Mouse (Mus musculus) MEL (cell line): ENCODE measurements around the gene Gm21885.

ENCODE experiments used
- BHLHE40 ChIP-seq: IDR thresholded peaks from 2 replicates; pipeline ENCODE4 v1.6.1; 2012; ENCODE audit warnings: low read depth, mild to moderate bottlenecking, inconsistent platforms, low read length, improper control_type of control experiment, borderline replicate concordance
- CHD1 ChIP-seq: IDR thresholded peaks from 2 replicates; pipeline ENCODE4 v1.6.1; 2012; ENCODE audit warnings: low read depth, mild to moderate bottlenecking, inconsistent platforms, low read length, improper control_type of control experiment
- CTCF ChIP-seq, 3 experiments: IDR thresholded peaks in 2 of 3; conservative IDR thresholded peaks in 1 of 3; 2 replicates each; pipeline ENCODE4 v1.5.1; 2011 to 2012; ENCODE audit warnings: low read length in 3 of 3, low read depth in 2 of 3, mild to moderate bottlenecking in 2 of 3, improper control_type of control experiment in 1 of 3, inconsistent platforms in 1 of 3, mixed read lengths in 1 of 3, moderate library complexity in 1 of 3; ENCODE audit not compliant: control insufficient read depth in 1 of 3, insufficient read depth in 1 of 3, poor library complexity in 1 of 3, severe bottlenecking in 1 of 3
- EP300 ChIP-seq, 2 experiments: IDR thresholded peaks; 2 replicates each; pipeline ENCODE4 v1.6.1; 2011; ENCODE audit warnings: improper control_type of control experiment in 2 of 2, low read length in 2 of 2, low read depth in 1 of 2, mild to moderate bottlenecking in 1 of 2
- ETS1 ChIP-seq: IDR thresholded peaks from 2 replicates; pipeline ENCODE4 v1.6.1; 2012; ENCODE audit warnings: low read depth, mild to moderate bottlenecking, inconsistent platforms, low read length, improper control_type of control experiment, moderate library complexity
- MAX ChIP-seq: IDR thresholded peaks from 2 replicates; pipeline ENCODE4 v1.6.1; 2011; ENCODE audit warnings: low read length, improper control_type of control experiment
- NELFE ChIP-seq: IDR thresholded peaks from 2 replicates; pipeline ENCODE4 v1.6.1; 2011; ENCODE audit warnings: low read depth, low read length, improper control_type of control experiment
- NRF1 ChIP-seq: IDR thresholded peaks from 2 replicates; pipeline ENCODE4 v1.6.1; 2014; ENCODE audit warnings: low read depth, mild to moderate bottlenecking, inconsistent platforms, low read length, improper control_type of control experiment, moderate library complexity; ENCODE audit not compliant: poor library complexity, insufficient read depth, severe bottlenecking
- POLR2A ChIP-seq, 2 experiments: IDR thresholded peaks; 2 replicates each; pipeline ENCODE4 v1.6.1; 2011 to 2012; ENCODE audit warnings: low read length in 2 of 2, mild to moderate bottlenecking in 2 of 2, control low read depth in 1 of 2, improper control_type of control experiment in 1 of 2, low read depth in 1 of 2, moderate library complexity in 1 of 2; ENCODE audit not compliant: control insufficient read depth in 1 of 2, insufficient read depth in 1 of 2, poor library complexity in 1 of 2
- TBP ChIP-seq: IDR thresholded peaks from 2 replicates; pipeline ENCODE4 v1.8.0; 2011; ENCODE audit warnings: low read depth, low read length, improper control_type of control experiment
- TCF12 ChIP-seq: IDR thresholded peaks from 2 replicates; pipeline ENCODE4 v1.6.1; 2014; ENCODE audit warnings: low read depth, mild to moderate bottlenecking, inconsistent platforms, low read length, improper control_type of control experiment, moderate library complexity

DNA sequence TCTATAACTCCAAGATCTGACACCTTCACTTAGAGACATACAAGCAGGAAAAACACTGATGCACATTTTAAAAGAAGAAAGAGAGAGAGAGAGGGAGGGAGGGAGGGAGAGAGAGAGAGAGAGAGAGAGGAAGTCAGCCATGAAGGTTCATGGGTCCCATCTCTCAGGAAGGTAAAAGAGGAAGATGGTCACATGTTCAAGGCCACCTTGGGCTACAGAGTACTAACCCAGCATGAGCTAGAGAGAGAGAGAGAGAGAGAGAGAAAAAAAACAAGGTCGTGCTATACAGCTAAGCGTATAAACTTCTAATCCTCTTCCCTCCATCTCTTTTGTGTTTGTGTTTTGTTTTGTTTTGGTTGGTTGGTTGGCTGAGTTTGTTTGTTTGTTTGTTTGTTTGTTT, 10.7 kb upstream of the Gm21885 start:
- TF ChIP-seq CTCF (IDR thresholded peaks at IDR 0.05 in 2 of 3, conservative IDR thresholded peaks at IDR 0.05 in 1 of 3; ENCODE audit: control insufficient read depth in 1 of 3, insufficient read depth in 1 of 3, low read depth in 2 of 3, low read length in 3 of 3, poor library complexity in 1 of 3, severe bottlenecking in 1 of 3) (no peak), ETS1 (no peak), MAX (peak; percentile 60), EP300 (IDR thresholded peaks at IDR 0.05; ENCODE audit: low read depth in 1 of 2, low read length in 2 of 2) (no peak; a peak in 1 of 4 replicates), POLR2A (IDR thresholded peaks at IDR 0.05; ENCODE audit: control insufficient read depth in 1 of 2, insufficient read depth in 1 of 2, low read depth in 1 of 2, low read length in 2 of 2, poor library complexity in 1 of 2) (no peak), TCF12 (no peak), BHLHE40 (no peak), CHD1 (no peak), NELFE (no peak), TBP (no peak), NRF1 (no peak)
